Mouse (Mus musculus): Measurements from ENCODE around the gene Trim25. TPM values are rescaled to one million over a fixed set of nuclear protein-coding genes. Genes with fewer than 3 reads are reported as not detected.

Trim25 gene
- polyA plus RNA-seq, 1 experiment, result 47.3 TPM

- no peaks in the 10 kb centered on the region for H3K27me3 ChIP-seq (ENCODE audit: control insufficient read depth, insufficient read depth, low read length, poor library complexity, severe bottlenecking)
- TF ChIP-seq POLR2A (IDR thresholded peaks at IDR 0.05; ENCODE audit: insufficient read depth, low read length) (no peak), EP300 (IDR thresholded peaks at IDR 0.05; ENCODE audit: insufficient read depth, low read depth, low read length) (no peak), CTCF (IDR thresholded peaks at IDR 0.05; ENCODE audit: low read depth, low read length) (no peak)
- no peaks in the 10 kb centered on the region for H3K36me3 ChIP-seq (ENCODE audit: control insufficient read depth, insufficient read depth, low read length, poor library complexity, severe bottlenecking)
- H3K9me3 ChIP-seq (replicated peaks; ENCODE audit: control insufficient read depth, insufficient read depth, low read length, poor library complexity, severe bottlenecking), result no peaks in the 10 kb centered on the region
- peak overlapping the region; percentile 71 for H3K27ac ChIP-seq (ENCODE audit: insufficient read depth, low read length)
- peaks cover 8% of the 10 kb centered on the region for H3K4me1 ChIP-seq (ENCODE audit: control insufficient read depth, insufficient read depth, low read length)
- no peak overlapping the region for H3K4me3 ChIP-seq (ENCODE audit: low read depth, low read length)
- no peak overlapping the region for H3K9ac ChIP-seq (ENCODE audit: low read depth, poor library complexity, severe bottlenecking)
Measured at GRCm38 (mm10) chr11:89068649-89069048, 69.5 kb downstream of the Trim25 start.

- no peak overlapping the region for H3K9ac ChIP-seq (ENCODE audit: low read depth, poor library complexity, severe bottlenecking)
- H3K4me3 ChIP-seq (ENCODE audit: low read depth, low read length), result no peak overlapping the region
- no peak overlapping the region for H3K27ac ChIP-seq (ENCODE audit: insufficient read depth, low read length)
- no peaks in the 10 kb centered on the region for H3K27me3 ChIP-seq (ENCODE audit: control insufficient read depth, insufficient read depth, low read length, poor library complexity, severe bottlenecking)
- H3K4me1 ChIP-seq (ENCODE audit: control insufficient read depth, insufficient read depth, low read length), result peaks cover 8% of the 10 kb centered on the region
- no peaks in the 10 kb centered on the region for H3K36me3 ChIP-seq (ENCODE audit: control insufficient read depth, insufficient read depth, low read length, poor library complexity, severe bottlenecking)
- TF ChIP-seq EP300 (IDR thresholded peaks at IDR 0.05; ENCODE audit: insufficient read depth, low read depth, low read length) (no peak), CTCF (IDR thresholded peaks at IDR 0.05; ENCODE audit: low read depth, low read length) (no peak), POLR2A (IDR thresholded peaks at IDR 0.05; ENCODE audit: insufficient read depth, low read length) (no peak)
- no peaks in the 10 kb centered on the region for H3K9me3 ChIP-seq (replicated peaks; ENCODE audit: control insufficient read depth, insufficient read depth, low read length, poor library complexity, severe bottlenecking)
Measured at GRCm38 (mm10) chr11:89069303-89069702, 70.1 kb downstream of the Trim25 start.

Other genes with a start within 250 kb of the Trim25 start
- 48.2 and 51.4 TPM in 2 replicates for gene Akap1, start 134.8 kb upstream of the Trim25 start, polyA plus RNA-seq (2011; ENCODE audit: insufficient read depth, insufficient read length, low read depth, missing spikeins)
- gene Scpep1, start 43.9 kb upstream of the Trim25 start, polyA plus RNA-seq (2011; ENCODE audit: insufficient read depth, insufficient read length, low read depth, missing spikeins), result 186 and 188 TPM in 2 replicates
- gene Elobl, start 32.4 kb upstream of the Trim25 start, polyA plus RNA-seq (2011; ENCODE audit: insufficient read depth, insufficient read length, low read depth, missing spikeins), result 12.6 and 13.8 TPM in 2 replicates
- 32.7 and 33.5 TPM in 2 replicates for gene Coil, start 29.1 kb upstream of the Trim25 start, polyA plus RNA-seq (2011; ENCODE audit: insufficient read depth, insufficient read length, low read depth, missing spikeins)
- gene Dgke, start 67.5 kb downstream of the Trim25 start, polyA plus RNA-seq (2011; ENCODE audit: insufficient read depth, insufficient read length, low read depth, missing spikeins), result 11.3 and 12.8 TPM in 2 replicates
- not detected in 2 replicates for gene Gm525, start 74.5 kb downstream of the Trim25 start, polyA plus RNA-seq (2011; ENCODE audit: insufficient read depth, insufficient read length, low read depth, missing spikeins)

Data from ES-Bruce4 (cell line).